Mouse (Mus musculus): ENCODE measurements around the gene Mapkapk3. TPM values are rescaled to one million over a fixed set of nuclear protein-coding genes. Genes with fewer than 3 reads are reported as not detected.

Gene Mapkapk3
- polyA plus RNA-seq, 1 experiment from 2014 or later = 4.8 TPM

GRCm38 (mm10) chr9:107327879-107328620 is 38.4 kb upstream of the Mapkapk3 start:
- Histone ChIP-seq H3K9ac (ENCODE audit: low read length) (no peak overlapping the region), H3K36me3 (ENCODE audit: control insufficient read depth, insufficient read depth, low read length) (no peaks in the 10 kb centered on the region; the same call in 1 of the 2 replicates), H3K27me3 (ENCODE audit: control insufficient read depth, insufficient read depth, low read length) (no peaks in the 10 kb centered on the region), H3K27ac (ENCODE audit: low read depth, low read length) (no peak overlapping the region), H3K4me3 (ENCODE audit: low read depth, low read length) (no peak overlapping the region), H3K4me2 (ENCODE audit: low read depth) (no peak overlapping the region), H3K9me3 (ENCODE audit: control insufficient read depth, low read length) (no peaks in the 10 kb centered on the region), H3K4me1 (ENCODE audit: control insufficient read depth, insufficient read depth, low read length) (no peaks in the 10 kb centered on the region)
- ATAC-seq (ENCODE audit: insufficient read depth, low FRiP score, low TSS enrichment) (no peak), DNase-seq (ENCODE audit: low spot score) (no peak)
- 90% methylated on average over 16 of the region's 16 CpGs for WGBS

GRCm38 (mm10) chr9:107325904-107326303 is 36.2 kb upstream of the Mapkapk3 start:
- H3K4me3 ChIP-seq (ENCODE audit: low read depth, low read length) = no peak overlapping the region
- ATAC-seq (ENCODE audit: insufficient read depth, low FRiP score, low TSS enrichment) = no peak
- 87% methylated on average over 7 of the region's 7 CpGs for WGBS
- H3K4me2 ChIP-seq (ENCODE audit: low read depth) = no peak overlapping the region
- no peak for DNase-seq (ENCODE audit: low spot score)
- H3K9me3 ChIP-seq (ENCODE audit: control insufficient read depth, low read length) = no peaks in the 10 kb centered on the region
- H3K4me1 ChIP-seq (ENCODE audit: control insufficient read depth, insufficient read depth, low read length) = no peaks in the 10 kb centered on the region
- H3K27me3 ChIP-seq (ENCODE audit: control insufficient read depth, insufficient read depth, low read length) = no peaks in the 10 kb centered on the region
- H3K27ac ChIP-seq (ENCODE audit: low read depth, low read length) = no peak overlapping the region
- no peaks in the 10 kb centered on the region; the same call in 1 of the 2 replicates for H3K36me3 ChIP-seq (ENCODE audit: control insufficient read depth, insufficient read depth, low read length)
- H3K9ac ChIP-seq (ENCODE audit: low read length) = no peak overlapping the region

DNA sequence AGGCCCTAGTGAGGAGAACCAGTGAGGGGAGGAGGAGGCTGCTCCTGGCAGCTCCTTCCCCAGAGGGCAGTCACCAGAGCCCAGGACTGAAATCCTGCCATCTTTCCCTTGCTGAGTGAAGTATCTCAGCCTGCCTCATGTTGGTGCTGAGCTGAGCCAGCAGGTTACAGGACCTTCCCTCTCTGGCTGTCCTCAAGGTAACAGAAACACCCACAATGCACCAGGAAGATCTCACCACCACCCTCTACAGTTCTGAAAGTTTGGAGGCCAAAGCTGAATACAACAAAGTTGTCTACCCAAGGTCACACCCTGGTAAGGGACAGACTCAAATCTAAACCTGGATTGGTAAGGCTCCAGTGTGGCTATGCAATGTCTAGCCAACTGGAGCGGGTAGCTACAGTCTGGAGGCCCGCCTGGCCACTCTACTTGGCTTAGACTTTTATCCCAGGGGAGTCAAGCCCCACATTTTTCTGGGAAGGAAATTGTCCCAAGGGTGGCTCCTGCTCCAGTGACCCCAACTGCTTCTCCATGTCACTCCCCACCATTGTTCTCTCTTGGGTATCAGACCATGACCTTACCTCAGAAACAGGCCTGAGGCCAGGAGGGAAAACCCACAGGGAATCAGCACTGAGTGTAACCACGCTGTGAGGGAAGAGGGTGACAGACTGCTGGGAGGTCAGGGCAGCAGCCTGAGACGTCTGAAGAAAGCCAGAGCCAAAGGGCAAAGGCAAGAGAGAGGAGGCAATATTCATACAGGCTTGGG is 35.3 kb upstream of the Mapkapk3 start:
- ATAC-seq (ENCODE audit: insufficient read depth, low FRiP score, low TSS enrichment) = no peak
- Histone ChIP-seq H3K27me3 (ENCODE audit: control insufficient read depth, insufficient read depth, low read length) (no peaks in the 10 kb centered on the region), H3K36me3 (ENCODE audit: control insufficient read depth, insufficient read depth, low read length) (no peaks in the 10 kb centered on the region; the same call in 1 of the 2 replicates), H3K4me2 (ENCODE audit: low read depth) (no peak overlapping the region), H3K9me3 (ENCODE audit: control insufficient read depth, low read length) (no peaks in the 10 kb centered on the region), H3K4me1 (ENCODE audit: control insufficient read depth, insufficient read depth, low read length) (no peaks in the 10 kb centered on the region), H3K27ac (ENCODE audit: low read depth, low read length) (no peak overlapping the region), H3K4me3 (ENCODE audit: low read depth, low read length) (no peak overlapping the region), H3K9ac (ENCODE audit: low read length) (no peak overlapping the region)
- DNase-seq (ENCODE audit: low spot score) = no peak
- 60% methylated on average over 4 of the region's 4 CpGs for WGBS

DNA sequence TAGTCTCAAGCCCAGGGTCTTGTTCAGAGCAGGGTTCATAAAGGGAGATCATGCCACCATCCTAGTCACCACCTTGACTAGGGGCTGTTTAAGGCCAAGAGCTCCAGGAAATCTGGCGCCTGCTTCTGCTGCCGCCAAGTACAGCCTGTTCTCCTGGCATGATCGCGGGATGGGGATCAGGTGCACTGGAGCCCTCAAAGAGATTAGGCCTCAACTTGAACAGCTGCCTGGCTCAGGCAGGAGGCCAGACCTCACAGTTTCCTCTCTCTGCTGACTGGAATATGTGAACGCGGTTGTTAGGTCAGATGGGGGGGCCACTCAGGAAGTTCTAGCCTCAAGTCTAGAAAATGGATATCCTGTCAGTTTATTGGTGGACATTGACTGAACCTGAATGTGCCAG is 33.9 kb upstream of the Mapkapk3 start:
- Histone ChIP-seq H3K9ac (ENCODE audit: low read length) (no peak overlapping the region), H3K27ac (ENCODE audit: low read depth, low read length) (no peak overlapping the region), H3K36me3 (ENCODE audit: control insufficient read depth, insufficient read depth, low read length) (no peaks in the 10 kb centered on the region; the same call in 1 of the 2 replicates), H3K27me3 (ENCODE audit: control insufficient read depth, insufficient read depth, low read length) (no peaks in the 10 kb centered on the region), H3K4me1 (ENCODE audit: control insufficient read depth, insufficient read depth, low read length) (no peaks in the 10 kb centered on the region), H3K9me3 (ENCODE audit: control insufficient read depth, low read length) (no peaks in the 10 kb centered on the region), H3K4me3 (ENCODE audit: low read depth, low read length) (no peak overlapping the region), H3K4me2 (ENCODE audit: low read depth) (no peak overlapping the region)
- no peak for ATAC-seq (ENCODE audit: insufficient read depth, low FRiP score, low TSS enrichment)
- WGBS = 81% methylated on average over 6 of the region's 6 CpGs
- no peak for DNase-seq (ENCODE audit: low spot score)

GRCm38 (mm10) chr9:107322461-107323050 is 32.9 kb upstream of the Mapkapk3 start:
- no peak overlapping the region for H3K4me2 ChIP-seq (ENCODE audit: low read depth)
- WGBS = 84% methylated on average over 8 of the region's 8 CpGs
- DNase-seq (ENCODE audit: low spot score) (no peak), ATAC-seq (ENCODE audit: insufficient read depth, low FRiP score, low TSS enrichment) (no peak)
- no peak overlapping the region for H3K27ac ChIP-seq (ENCODE audit: low read depth, low read length)
- H3K4me3 ChIP-seq (ENCODE audit: low read depth, low read length) = no peak overlapping the region
- no peaks in the 10 kb centered on the region for H3K27me3 ChIP-seq (ENCODE audit: control insufficient read depth, insufficient read depth, low read length)
- no peaks in the 10 kb centered on the region for H3K9me3 ChIP-seq (ENCODE audit: control insufficient read depth, low read length)
- no peaks in the 10 kb centered on the region for H3K36me3 ChIP-seq (ENCODE audit: control insufficient read depth, insufficient read depth, low read length)
- H3K9ac ChIP-seq (ENCODE audit: low read length) = no peak overlapping the region
- H3K4me1 ChIP-seq (ENCODE audit: control insufficient read depth, insufficient read depth, low read length) = no peaks in the 10 kb centered on the region

GRCm38 (mm10) chr9:107315791-107316190 is 26.1 kb upstream of the Mapkapk3 start:
- 94% methylated on average over 2 of the region's 2 CpGs for WGBS
- DNase-seq (ENCODE audit: low spot score) (no peak), ATAC-seq (ENCODE audit: insufficient read depth, low FRiP score, low TSS enrichment) (no peak)
- Histone ChIP-seq H3K4me3 (ENCODE audit: low read depth, low read length) (no peak overlapping the region), H3K27ac (ENCODE audit: low read depth, low read length) (no peak overlapping the region), H3K36me3 (ENCODE audit: control insufficient read depth, insufficient read depth, low read length) (no peaks in the 10 kb centered on the region), H3K4me1 (ENCODE audit: control insufficient read depth, insufficient read depth, low read length) (no peaks in the 10 kb centered on the region), H3K4me2 (ENCODE audit: low read depth) (no peak overlapping the region), H3K9ac (ENCODE audit: low read length) (no peak overlapping the region), H3K9me3 (ENCODE audit: control insufficient read depth, low read length) (no peaks in the 10 kb centered on the region), H3K27me3 (ENCODE audit: control insufficient read depth, insufficient read depth, low read length) (no peaks in the 10 kb centered on the region)

DNA sequence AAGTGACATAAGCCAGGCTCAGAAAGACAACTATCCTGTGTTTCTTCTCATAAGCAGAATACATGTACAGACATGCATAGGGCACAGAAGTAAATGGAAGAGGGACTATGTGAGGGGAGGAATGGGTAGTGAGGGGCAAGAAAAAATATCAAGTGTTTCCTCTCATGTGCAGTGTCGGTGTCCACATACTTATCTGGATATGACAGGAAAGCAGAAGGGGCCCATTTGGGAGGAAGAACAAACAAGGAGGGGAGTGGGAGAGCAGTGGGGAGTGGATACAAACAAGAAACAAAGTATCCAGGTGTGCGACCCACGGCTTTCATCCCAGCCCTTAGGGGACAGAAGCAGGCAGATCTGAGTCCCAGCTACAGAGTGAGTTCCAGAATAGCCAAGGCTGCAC is 24.2 kb upstream of the Mapkapk3 start:
- H3K9ac ChIP-seq (ENCODE audit: low read length) = no peak overlapping the region
- no peaks in the 10 kb centered on the region for H3K9me3 ChIP-seq (ENCODE audit: control insufficient read depth, low read length)
- H3K27ac ChIP-seq (ENCODE audit: low read depth, low read length) = no peak overlapping the region
- H3K27me3 ChIP-seq (ENCODE audit: control insufficient read depth, insufficient read depth, low read length) = no peaks in the 10 kb centered on the region
- no peak for ATAC-seq (ENCODE audit: insufficient read depth, low FRiP score, low TSS enrichment)
- 94% methylated on average over 3 of the region's 3 CpGs for WGBS
- DNase-seq (ENCODE audit: low spot score) = no peak
- H3K4me1 ChIP-seq (ENCODE audit: control insufficient read depth, insufficient read depth, low read length) = no peaks in the 10 kb centered on the region
- H3K36me3 ChIP-seq (ENCODE audit: control insufficient read depth, insufficient read depth, low read length) = no peaks in the 10 kb centered on the region
- no peak overlapping the region for H3K4me2 ChIP-seq (ENCODE audit: low read depth)
- H3K4me3 ChIP-seq (ENCODE audit: low read depth, low read length) = no peak overlapping the region

DNA sequence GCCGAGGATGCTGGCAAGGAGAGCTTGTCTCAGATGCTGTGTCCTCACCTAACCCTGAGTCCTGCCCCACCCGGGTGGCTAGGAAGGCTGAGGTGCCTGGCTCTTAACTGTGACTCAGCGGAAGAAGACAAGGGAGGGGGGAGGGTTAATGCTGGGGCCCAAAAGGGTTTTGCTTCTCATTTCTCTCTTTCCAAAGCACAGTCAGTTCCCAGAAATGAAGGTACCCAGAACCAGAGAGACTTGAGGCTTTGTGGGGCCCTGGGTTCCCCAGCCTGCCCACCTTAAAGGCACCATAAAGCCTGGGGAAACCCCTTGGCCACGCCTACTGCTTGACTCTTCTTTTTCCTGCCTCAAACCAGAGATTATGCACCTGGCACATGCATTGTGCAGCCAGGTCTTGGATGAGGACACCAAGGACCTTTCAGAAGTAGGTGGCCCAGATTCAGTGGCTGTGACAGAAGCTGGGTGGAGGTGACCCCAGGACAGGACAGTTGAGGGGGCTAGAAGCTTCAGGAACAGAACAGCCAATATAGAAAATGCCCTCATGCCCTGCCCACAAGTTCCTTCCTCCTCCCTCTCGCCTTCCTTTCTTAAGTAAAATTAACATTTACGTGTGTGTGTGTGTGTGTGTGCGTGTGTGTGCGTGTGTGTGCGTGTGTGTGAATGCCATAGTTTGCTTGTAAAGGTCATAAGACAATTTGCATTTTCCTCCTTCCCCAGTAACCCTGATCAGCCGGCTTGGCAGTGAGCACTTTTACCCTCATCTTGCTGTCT is 23.3 kb upstream of the Mapkapk3 start:
- 70% methylated on average over 10 of the region's 10 CpGs for WGBS
- H3K9ac ChIP-seq (ENCODE audit: low read length) = no peak overlapping the region

More for the DNA sequence above, 23.3 kb upstream of the Mapkapk3 start:
- no peak for DNase-seq (ENCODE audit: low spot score)
- Histone ChIP-seq H3K9me3 (ENCODE audit: control insufficient read depth, low read length) (no peaks in the 10 kb centered on the region), H3K27ac (ENCODE audit: low read depth, low read length) (no peak overlapping the region), H3K27me3 (ENCODE audit: control insufficient read depth, insufficient read depth, low read length) (no peaks in the 10 kb centered on the region), H3K4me3 (ENCODE audit: low read depth, low read length) (no peak overlapping the region), H3K4me1 (ENCODE audit: control insufficient read depth, insufficient read depth, low read length) (no peaks in the 10 kb centered on the region), H3K4me2 (ENCODE audit: low read depth) (no peak overlapping the region), H3K36me3 (ENCODE audit: control insufficient read depth, insufficient read depth, low read length) (no peaks in the 10 kb centered on the region)
- no peak for ATAC-seq (ENCODE audit: insufficient read depth, low FRiP score, low TSS enrichment)
